Mouse (Mus musculus): ENCODE measurements around the gene Ctxn2.
"Not testable (repeated sequence)": the region's sequence is repeated elsewhere in the genome, so short reads cannot be mapped to it uniquely, and the experiment has no call there.

Ctxn2 gene

GRCm38 (mm10) chr2:125135903-125136811 is at the start of gene Ctxn2:
Ctxn2 (plus strand) TSS chr2:125136692.
- peak; percentile 46 for DNase-seq

DNA sequence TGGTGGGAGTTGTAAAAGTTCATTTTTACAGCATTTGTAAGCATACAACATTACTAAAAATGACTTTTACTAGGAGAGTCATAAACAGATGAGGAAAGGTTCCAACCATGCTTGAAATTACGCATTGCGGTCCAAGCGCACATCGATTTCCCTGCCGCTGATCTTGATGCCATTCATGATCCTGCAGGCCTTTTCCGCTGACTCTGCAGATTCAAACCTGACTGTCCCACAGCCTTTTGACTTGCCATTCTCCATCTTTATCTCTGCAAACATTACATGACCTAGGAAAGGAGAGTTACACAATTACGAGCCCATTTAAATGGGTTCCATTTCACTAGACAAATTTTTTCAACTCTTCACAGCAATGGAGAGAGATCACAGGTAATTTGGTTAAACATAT is 47.7 kb upstream of the Ctxn2 start:
- no peak for DNase-seq

- DNase-seq = not testable (repeated sequence)
Measured at GRCm38 (mm10) chr2:125092123-125092522, 44.4 kb upstream of the Ctxn2 start.

- DNase-seq = not testable (repeated sequence)
Measured at GRCm38 (mm10) chr2:125104491-125104890, 32.0 kb upstream of the Ctxn2 start.

- not testable (repeated sequence) for DNase-seq
Measured at GRCm38 (mm10) chr2:125106536-125106935, 30.0 kb upstream of the Ctxn2 start.

- DNase-seq = no peak
Measured at GRCm38 (mm10) chr2:125119381-125120110, 16.9 kb upstream of the Ctxn2 start.

GRCm38 (mm10) chr2:125122288-125122623 is 14.2 kb upstream of the Ctxn2 start:
- peak; percentile 34 for DNase-seq

DNA sequence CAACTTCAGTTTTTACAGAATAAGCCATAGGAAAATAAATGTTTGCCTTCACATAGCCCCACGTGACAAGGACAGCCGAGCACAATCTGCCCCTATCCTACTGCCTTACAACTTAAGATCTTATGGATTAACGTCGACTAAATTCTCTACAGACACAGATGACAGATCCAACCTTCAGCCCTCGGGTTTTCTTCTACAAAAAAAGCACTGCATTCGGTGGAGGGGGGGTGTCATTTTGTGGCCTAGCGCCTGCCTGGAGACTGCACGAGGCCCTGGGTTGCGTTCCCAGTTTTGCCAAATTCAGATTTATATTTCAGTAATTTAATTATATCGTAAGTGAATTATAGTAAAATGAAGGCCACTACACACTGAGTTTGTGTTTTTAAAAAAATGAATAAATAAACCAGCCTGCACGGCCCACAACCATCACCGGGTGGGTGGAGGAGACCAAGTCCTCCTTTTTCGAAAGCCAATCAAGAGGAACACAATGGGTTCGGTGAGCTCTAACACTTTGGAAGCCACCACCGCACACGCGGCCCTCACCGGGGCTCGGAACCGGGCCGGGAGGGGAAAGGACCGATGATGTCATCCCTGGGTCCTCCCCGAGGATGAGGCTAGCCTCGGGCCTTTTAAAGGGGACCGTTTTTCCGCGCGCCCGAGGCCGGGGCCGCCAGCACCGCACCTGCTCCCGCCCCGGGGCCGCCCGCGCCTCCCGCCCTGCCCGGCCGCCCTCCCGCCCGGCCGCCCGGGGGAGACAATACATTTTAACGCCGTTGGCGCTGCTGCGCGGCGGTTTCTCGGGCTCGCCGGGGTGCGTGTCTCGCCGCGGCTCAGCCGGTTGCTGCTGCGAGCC is 13.6 kb upstream of the Ctxn2 start:
- DNase-seq = peak; percentile 75

GRCm38 (mm10) chr2:125123477-125123852 is 13.0 kb upstream of the Ctxn2 start, which contains the start of gene Myef2:
Myef2 (minus strand) TSS chr2:125123661.
- peak; percentile 79 for DNase-seq

GRCm38 (mm10) chr2:125125824-125126223 is 10.7 kb upstream of the Ctxn2 start:
- no peak for DNase-seq

DNA sequence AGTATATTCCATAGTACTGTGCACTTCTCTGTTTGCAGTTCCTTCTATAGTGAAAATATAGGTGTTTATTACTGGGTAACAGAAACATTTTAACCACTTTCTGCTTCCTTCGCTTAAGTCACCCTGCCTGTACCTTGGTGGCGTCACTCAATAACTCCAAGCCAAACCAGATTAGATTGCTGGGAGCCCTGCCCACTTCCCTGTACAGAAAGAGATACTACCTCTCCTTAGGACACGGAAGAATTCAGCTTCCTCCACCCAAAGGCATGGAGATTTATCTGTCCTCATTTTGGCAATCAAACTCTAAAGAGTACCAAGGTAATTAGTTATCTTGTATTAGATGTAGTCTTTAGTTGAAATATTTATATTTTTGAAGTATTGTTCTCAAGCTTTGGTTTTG is 9.7 kb upstream of the Ctxn2 start:
- DNase-seq = no peak

DNA sequence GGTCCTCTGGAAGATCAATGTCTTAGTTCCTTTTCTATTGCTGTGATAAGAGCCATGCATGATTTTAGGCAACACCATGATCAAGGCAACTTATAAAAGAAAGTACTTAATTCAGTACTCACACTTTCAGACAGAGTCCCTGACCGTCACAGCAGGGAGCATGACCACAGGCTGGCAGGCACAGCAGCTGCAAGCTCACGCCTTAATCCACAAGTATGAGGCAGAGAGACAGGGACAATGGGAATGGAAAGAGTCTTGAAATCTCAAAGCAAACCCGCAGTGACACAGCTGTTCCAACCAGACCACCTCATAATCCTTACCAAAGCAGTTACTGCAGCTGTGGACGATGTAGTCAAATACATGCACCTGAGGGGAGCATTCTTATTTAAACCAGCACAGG is 2.4 kb upstream of the Ctxn2 start:
- DNase-seq = no peak

DNA sequence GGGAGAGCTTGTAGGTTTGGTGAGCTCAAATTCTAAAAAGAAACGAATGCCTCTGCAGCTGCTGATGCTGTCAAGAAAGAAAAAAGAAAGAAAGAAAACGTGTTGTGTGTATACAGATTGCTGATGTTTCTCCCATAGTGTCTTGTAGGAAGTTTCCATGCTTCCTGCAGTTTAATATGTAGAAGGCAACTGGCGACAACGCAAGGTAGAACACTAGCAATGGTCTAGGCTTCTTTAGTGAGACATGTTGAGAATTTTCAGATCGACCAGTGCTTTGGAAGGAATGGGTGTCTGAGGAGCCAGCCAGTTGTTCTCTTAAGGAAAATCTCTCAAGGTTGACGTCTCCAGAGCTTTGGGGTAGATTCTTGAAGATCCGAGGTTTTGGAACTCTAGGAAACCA is 354 bp downstream of the Ctxn2 start:
- DNase-seq = no peak

GRCm38 (mm10) chr2:125142336-125142735 is 5.8 kb downstream of the Ctxn2 start:
- DNase-seq = no peak

GRCm38 (mm10) chr2:125152388-125152787 is 15.9 kb downstream of the Ctxn2 start, which contains the start of gene Slc12a1:
Slc12a1 (plus strand) TSS chr2:125152505.
- DNase-seq = no peak

- DNase-seq = no peak
Measured at GRCm38 (mm10) chr2:125154294-125154693, 17.8 kb downstream of the Ctxn2 start.

- DNase-seq = no peak
Measured at GRCm38 (mm10) chr2:125155504-125155903, 19.0 kb downstream of the Ctxn2 start.

DNA sequence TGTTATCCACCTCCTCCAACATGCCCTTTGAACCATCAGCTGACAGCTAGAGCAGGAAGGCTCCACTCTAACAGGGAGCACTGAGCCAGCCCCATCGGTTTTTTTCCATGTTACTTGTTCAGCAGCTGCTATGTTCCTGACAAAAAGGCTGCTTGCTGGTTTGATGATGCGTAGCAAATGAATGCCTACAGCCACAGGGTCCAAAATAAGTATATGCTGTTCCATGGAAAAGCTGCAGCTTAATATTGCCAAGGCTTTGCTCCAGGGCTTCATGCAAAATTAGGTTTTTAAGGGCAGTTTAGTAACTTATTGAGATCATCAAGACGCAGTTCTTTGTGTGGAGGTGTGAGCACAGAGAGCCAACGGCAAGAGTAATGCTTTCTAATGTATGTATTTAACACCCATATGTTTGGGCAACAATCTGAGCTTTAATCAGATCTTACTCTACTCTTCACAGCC is 25.5 kb downstream of the Ctxn2 start:
- DNase-seq = no peak

DNA sequence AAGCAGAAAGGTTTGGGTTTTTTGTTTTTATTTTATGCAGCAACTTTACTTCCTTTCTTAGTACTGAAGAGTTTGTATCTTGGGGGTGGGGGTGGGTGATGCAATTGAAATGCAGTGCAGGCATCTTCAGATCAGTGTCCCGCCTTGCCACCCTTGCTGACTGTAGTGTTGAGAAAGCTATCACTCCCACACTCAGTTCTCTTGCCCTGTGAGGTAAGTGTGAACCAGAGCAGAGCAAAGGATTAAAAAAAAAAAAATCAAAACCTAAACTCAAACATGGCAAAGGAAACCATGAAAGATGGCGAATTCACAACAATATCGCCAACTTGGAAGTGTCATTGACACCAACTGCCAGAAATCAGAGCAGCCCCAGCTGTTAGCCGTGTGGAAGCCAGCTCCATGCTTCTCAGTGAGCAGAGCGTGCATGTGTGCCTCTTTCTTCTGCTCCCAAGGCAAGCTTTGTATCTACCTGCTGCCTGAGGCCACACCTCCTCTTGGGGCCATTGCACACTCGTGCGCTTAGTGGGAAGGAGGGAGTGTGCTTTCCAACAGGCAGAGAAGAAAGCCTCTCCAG is 41.8 kb downstream of the Ctxn2 start:
- no peak for DNase-seq

DNA sequence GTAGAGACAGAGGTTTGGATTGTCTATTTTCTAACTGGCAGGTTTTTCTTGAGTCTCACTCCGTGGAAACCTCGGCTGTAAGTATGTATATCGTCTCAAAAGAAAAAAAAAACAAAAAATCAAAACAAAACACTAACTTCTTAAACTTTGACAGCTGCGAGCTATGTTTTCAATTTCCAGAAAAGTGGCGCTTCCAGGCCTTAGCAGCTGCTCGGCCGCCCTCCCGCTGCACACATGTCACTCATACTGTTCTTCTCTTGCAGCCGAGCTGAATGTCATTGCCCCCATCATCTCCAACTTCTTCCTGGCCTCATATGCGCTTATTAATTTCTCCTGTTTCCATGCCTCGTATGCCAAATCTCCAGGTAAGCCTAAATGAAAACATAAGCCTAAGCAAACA is 51.4 kb downstream of the Ctxn2 start:
- DNase-seq = no peak

- DNase-seq = peak; percentile 72
Measured at GRCm38 (mm10) chr2:125189197-125189596, 52.7 kb downstream of the Ctxn2 start.

DNA sequence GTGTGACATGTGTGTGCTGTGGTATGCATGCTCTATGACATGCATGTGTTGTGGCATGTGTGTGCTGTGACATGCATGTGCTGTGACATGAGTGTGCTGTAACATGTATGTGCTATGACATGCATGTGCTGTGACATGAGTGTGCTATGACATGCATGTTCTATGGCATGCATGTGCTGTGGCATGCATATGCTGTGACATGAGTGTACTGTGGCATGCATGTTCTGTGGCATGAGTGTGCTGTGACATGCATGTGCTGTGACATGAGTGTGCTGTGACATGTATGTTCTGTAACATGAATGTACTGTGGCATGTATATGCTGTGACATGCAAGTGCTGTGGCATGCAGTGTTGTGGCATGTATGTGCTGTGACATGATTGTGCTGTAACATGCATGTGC is 56.4 kb downstream of the Ctxn2 start:
- DNase-seq = no peak

- no peak for DNase-seq
Measured at GRCm38 (mm10) chr2:125196771-125197170, 60.3 kb downstream of the Ctxn2 start.

Data from cerebellum, adult 9-10 months (tissue).